11 mouse cellular contexts compared by ENCODE assay signal in the genomic region with DNA sequence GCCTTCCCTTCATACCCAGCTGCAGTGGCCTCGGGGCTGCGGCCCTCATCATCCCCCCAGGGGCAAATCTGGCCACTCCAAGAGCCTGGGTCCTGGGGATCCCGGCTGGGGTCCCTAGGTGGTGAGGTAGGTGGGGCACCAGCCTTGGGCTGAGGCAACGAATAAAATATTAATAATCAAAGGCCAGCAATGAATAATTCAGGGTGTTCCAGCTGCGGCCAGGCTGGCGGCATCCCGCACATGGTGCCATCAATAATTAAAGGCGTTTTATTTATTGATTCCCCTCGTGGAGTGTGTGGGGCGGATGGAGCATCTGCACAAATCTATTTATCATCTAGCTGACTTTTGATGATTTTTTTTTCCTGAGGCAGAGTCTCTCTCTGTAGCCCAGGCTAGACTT. TPM values are rescaled to one million over a fixed set of nuclear protein-coding genes. Genes with fewer than 3 reads are reported as not detected.
A peak's percentile ranks its signal among the peaks of the same experiment; 100 is the strongest.
DNase-seq lines count a peak whose midpoint lies in the region; ATAC-seq lines count a peak whose summit lies in the region.
"Had no signal": no experiment of that assay in that cellular context is flagged by ENCODE, and none has a peak within 500 bp of the region (broad histone marks: within the 10 kb centered on the region; RNA-seq: fewer than 3 reads in every experiment).

No protein-coding gene starts in this region.

- no peak overlapping the region for H3K4me2 ChIP-seq in kidney, embryonic 14.5 days (replicated peaks; ENCODE audit: low read depth, low read length)
- H3K4me2 ChIP-seq in embryonic facial prominence, embryonic 13.5 days, result no peak overlapping the region
- peak overlapping the region; percentile 26; the same call in 1 of the 2 replicates for H3K4me2 ChIP-seq in hindbrain, embryonic 12.5 days (replicated peaks)
- no peak overlapping the region for H3K4me2 ChIP-seq in midbrain, embryonic 14.5 days (ENCODE audit: low read length)

- H3K9ac ChIP-seq in kidney, embryonic 14.5 days (ENCODE audit: low read depth, low read length), result peak overlapping the region; percentile 29; the same call in 1 of the 2 replicates
- peak overlapping the region; percentile 46; the same call in 1 of the 2 replicates for H3K9ac ChIP-seq in embryonic facial prominence, embryonic 13.5 days
- peak overlapping the region; percentile 50; the same call in 1 of the 2 replicates for H3K9ac ChIP-seq in hindbrain, embryonic 12.5 days
- H3K9ac ChIP-seq in midbrain, embryonic 14.5 days (replicated peaks; ENCODE audit: low read length), result no peak overlapping the region
- H3K9ac ChIP-seq: liver, embryonic 13.5 days had no signal

- WGBS in kidney, embryonic 14.5 days, result 66% methylated on average over 10 of the region's 10 CpGs
- 56% methylated on average over 10 of the region's 10 CpGs for WGBS in embryonic facial prominence, embryonic 13.5 days
- WGBS in hindbrain, embryonic 12.5 days, result 38% methylated on average over 10 of the region's 10 CpGs
- 36% methylated on average over 10 of the region's 10 CpGs for WGBS in midbrain, embryonic 14.5 days

- H3K27me3 ChIP-seq in kidney, embryonic 14.5 days (ENCODE audit: control insufficient read depth, insufficient read depth, low read length), result 0 out of 2 replicates have a peak, but pooled peaks cover 5% of the 10 kb centered on the region
- H3K27me3 ChIP-seq in embryonic facial prominence, embryonic 13.5 days, result peaks cover 18% of the 10 kb centered on the region
- H3K27me3 ChIP-seq in hindbrain, embryonic 12.5 days, result peaks cover 38% of the 10 kb centered on the region
- peaks cover 16% of the 10 kb centered on the region; the same call in 1 of the 2 replicates for H3K27me3 ChIP-seq in midbrain, embryonic 14.5 days (ENCODE audit: control insufficient read depth, insufficient read depth, low read length)

- no peaks in the 10 kb centered on the region for H3K9me3 ChIP-seq in kidney, embryonic 14.5 days (ENCODE audit: control insufficient read depth, low read length)
- H3K9me3 ChIP-seq in embryonic facial prominence, embryonic 13.5 days, result no peaks in the 10 kb centered on the region
- H3K9me3 ChIP-seq in hindbrain, embryonic 12.5 days (replicated peaks), result no peaks in the 10 kb centered on the region
- H3K9me3 ChIP-seq in midbrain, embryonic 14.5 days (ENCODE audit: control insufficient read depth, low read length), result no peaks in the 10 kb centered on the region
- H3K9me3 ChIP-seq: liver, embryonic 13.5 days had no signal

- no peak for DNase-seq in kidney, adult 18-20 months
- DNase-seq in midbrain, embryonic 14.5 days, result peak; percentile 68
- DNase-seq in T-cell, adult 2 months (ENCODE audit: low spot score), result no peak
- no peak for DNase-seq in lung, postnatal 10 days
- no peak for DNase-seq in embryo, embryonic 10 days (ENCODE audit: low spot score)
- DNase-seq: adrenal gland, postnatal 36 days; liver, embryonic 13.5 days had no signal

- ATAC-seq in kidney, embryonic 14.5 days (ENCODE audit: low FRiP score, low TSS enrichment), result no peak
- no peak for ATAC-seq in embryonic facial prominence, embryonic 13.5 days (ENCODE audit: insufficient number of reproducible peaks, insufficient read depth, low FRiP score, low TSS enrichment, low read depth)
- no peak for ATAC-seq in hindbrain, embryonic 12.5 days (ENCODE audit: low FRiP score)
- ATAC-seq in midbrain, embryonic 14.5 days (ENCODE audit: low FRiP score, low TSS enrichment), result peak; percentile 21; the same call in 1 of the 2 replicates

- H3K36me3 ChIP-seq in kidney, embryonic 14.5 days (ENCODE audit: control insufficient read depth, insufficient read depth, low read length), result peaks cover 50% of the 10 kb centered on the region
- peaks cover 75% of the 10 kb centered on the region for H3K36me3 ChIP-seq in embryonic facial prominence, embryonic 13.5 days
- H3K36me3 ChIP-seq in hindbrain, embryonic 12.5 days, result peaks cover 35% of the 10 kb centered on the region
- H3K36me3 ChIP-seq in midbrain, embryonic 14.5 days (ENCODE audit: control insufficient read depth, insufficient read depth, low read length), result peaks cover 49% of the 10 kb centered on the region

- H3K4me1 ChIP-seq in kidney, embryonic 14.5 days (ENCODE audit: control insufficient read depth, insufficient read depth, low read length), result peaks cover 52% of the 10 kb centered on the region
- peaks cover 77% of the 10 kb centered on the region for H3K4me1 ChIP-seq in embryonic facial prominence, embryonic 13.5 days
- H3K4me1 ChIP-seq in hindbrain, embryonic 12.5 days, result peaks cover 72% of the 10 kb centered on the region
- peaks cover 44% of the 10 kb centered on the region for H3K4me1 ChIP-seq in midbrain, embryonic 14.5 days (ENCODE audit: control insufficient read depth, insufficient read depth, low read length)

- no peak overlapping the region for H3K4me3 ChIP-seq in kidney, embryonic 14.5 days (ENCODE audit: low read length)
- H3K4me3 ChIP-seq in embryonic facial prominence, embryonic 13.5 days, result no peak overlapping the region
- H3K4me3 ChIP-seq in hindbrain, embryonic 12.5 days, result no peak overlapping the region
- no peak overlapping the region for H3K4me3 ChIP-seq in midbrain, embryonic 14.5 days (replicated peaks; ENCODE audit: low read depth, low read length)
- H3K4me3 ChIP-seq: liver, embryonic 13.5 days; myocyte had no signal

- peak overlapping the region; percentile 94 for H3K27ac ChIP-seq in kidney, embryonic 14.5 days (ENCODE audit: low read depth, low read length)
- peak overlapping the region; percentile 96 for H3K27ac ChIP-seq in embryonic facial prominence, embryonic 13.5 days
- H3K27ac ChIP-seq in hindbrain, embryonic 12.5 days, result peak overlapping the region; percentile 94
- H3K27ac ChIP-seq in midbrain, embryonic 14.5 days (replicated peaks; ENCODE audit: low read depth, low read length), result peak overlapping the region; percentile 80

RNA-seq across cellular contexts. Expression of a gene that starts 10.7 kb away (rescaled TPM):
- 14.9 and 16.4 TPM in 2 replicates for polyA plus RNA-seq in kidney, embryonic 14.5 days (2014; fragmentation: Nextera tagmentation; extraction: Ambion mirVana)
- polyA plus RNA-seq in embryonic facial prominence, embryonic 13.5 days (2015; fragmentation: Nextera tagmentation; extraction: Ambion mirVana), result 3.1 and 7.1 TPM in 2 replicates
- 1.9 and 2.7 TPM in 2 replicates for polyA plus RNA-seq in hindbrain, embryonic 12.5 days (2016; fragmentation: Nextera tagmentation; extraction: Ambion mirVana)
- 1.0 and 1.2 TPM in 2 replicates for polyA plus RNA-seq in midbrain, embryonic 14.5 days (2014; fragmentation: Nextera tagmentation; extraction: Ambion mirVana)

RNA-seq across cellular contexts. Expression of a gene that starts 14.7 kb away (rescaled TPM):
- polyA plus RNA-seq in kidney, embryonic 14.5 days (2014; fragmentation: Nextera tagmentation; extraction: Ambion mirVana), result 0.61 and 1.5 TPM in 2 replicates
- 1.2 and 1.5 TPM in 2 replicates for polyA plus RNA-seq in embryonic facial prominence, embryonic 13.5 days (2015; fragmentation: Nextera tagmentation; extraction: Ambion mirVana)
- 1.1 and 2.4 TPM in 2 replicates for polyA plus RNA-seq in hindbrain, embryonic 12.5 days (2016; fragmentation: Nextera tagmentation; extraction: Ambion mirVana)
- polyA plus RNA-seq in midbrain, embryonic 14.5 days (2014; fragmentation: Nextera tagmentation; extraction: Ambion mirVana), result 1.3 and 2.9 TPM in 2 replicates

RNA-seq across cellular contexts. Expression of a gene that starts 19.2 kb away (rescaled TPM):
- polyA plus RNA-seq in kidney, embryonic 14.5 days (2014; fragmentation: Nextera tagmentation; extraction: Ambion mirVana), result 3.5 and 3.8 TPM in 2 replicates
- 4.1 and 5.0 TPM in 2 replicates for polyA plus RNA-seq in embryonic facial prominence, embryonic 13.5 days (2015; fragmentation: Nextera tagmentation; extraction: Ambion mirVana)
- 5.7 and 5.9 TPM in 2 replicates for polyA plus RNA-seq in hindbrain, embryonic 12.5 days (2016; fragmentation: Nextera tagmentation; extraction: Ambion mirVana)
- 4.5 and 8.2 TPM in 2 replicates for polyA plus RNA-seq in midbrain, embryonic 14.5 days (2014; fragmentation: Nextera tagmentation; extraction: Ambion mirVana)

RNA-seq across cellular contexts. Expression of a gene that starts 19.3 kb away (rescaled TPM):
- polyA plus RNA-seq in kidney, embryonic 14.5 days (2014; fragmentation: Nextera tagmentation; extraction: Ambion mirVana), result 59.2 and 73.9 TPM in 2 replicates
- polyA plus RNA-seq in embryonic facial prominence, embryonic 13.5 days (2015; fragmentation: Nextera tagmentation; extraction: Ambion mirVana), result 67.8 and 71.8 TPM in 2 replicates
- polyA plus RNA-seq in hindbrain, embryonic 12.5 days (2016; fragmentation: Nextera tagmentation; extraction: Ambion mirVana), result 62.7 and 67.5 TPM in 2 replicates
- 59.5 and 79.6 TPM in 2 replicates for polyA plus RNA-seq in midbrain, embryonic 14.5 days (2014; fragmentation: Nextera tagmentation; extraction: Ambion mirVana)

RNA-seq across cellular contexts. Expression of a gene that starts 25.2 kb away (rescaled TPM):
- 101 and 108 TPM in 2 replicates for polyA plus RNA-seq in kidney, embryonic 14.5 days (2014; fragmentation: Nextera tagmentation; extraction: Ambion mirVana)
- polyA plus RNA-seq in embryonic facial prominence, embryonic 13.5 days (2015; fragmentation: Nextera tagmentation; extraction: Ambion mirVana), result 102 and 119 TPM in 2 replicates
- 132 and 134 TPM in 2 replicates for polyA plus RNA-seq in hindbrain, embryonic 12.5 days (2016; fragmentation: Nextera tagmentation; extraction: Ambion mirVana)
- polyA plus RNA-seq in midbrain, embryonic 14.5 days (2014; fragmentation: Nextera tagmentation; extraction: Ambion mirVana), result 122 and 146 TPM in 2 replicates
